Mouse (Mus musculus) midbrain, embryonic 12.5 days (tissue): ENCODE measurements at regions not wholly inside any gene's neighbourhood (a gene's known extent, or its start where the extent isn't known, plus 50 kb on each side); places are given as distances from the start of the nearest gene placed in this dataset.

Source experiments
- ATAC-seq: fragments of 200-750 bp; cut with Nextera tagmentation; 2 replicates; pipeline ENCODE4 v1.8.0; 2017; ENCODE audit warnings: low read depth, moderate TSS enrichment, moderate library complexity; ENCODE audit not compliant: low FRiP score
- H3K27ac ChIP-seq: fragments of 300-500 bp; sonication (generic); replicated peaks from 2 replicates; pipeline ENCODE4 v1.5.1; 2016; ENCODE audit warnings: mild to moderate bottlenecking
- H3K27me3 ChIP-seq: fragments of 300-500 bp; sonication (generic); 2 replicates; pipeline ENCODE4 v1.6.1; 2016; ENCODE audit warnings: mild to moderate bottlenecking
- H3K36me3 ChIP-seq: fragments of 300-500 bp; sonication (generic); 2 replicates; pipeline ENCODE4 v1.6.1; 2016
- H3K4me1 ChIP-seq: fragments of 300-500 bp; sonication (generic); 2 replicates; pipeline ENCODE4 v1.6.1; 2016
- H3K4me2 ChIP-seq: fragments of 300-500 bp; sonication (generic); replicated peaks from 2 replicates; pipeline ENCODE4 v1.6.1; 2016; ENCODE audit warnings: mild to moderate bottlenecking, moderate library complexity
- H3K4me3 ChIP-seq: fragments of 300-500 bp; sonication (generic); 2 replicates; pipeline ENCODE4 v1.5.1; 2016; ENCODE audit warnings: mild to moderate bottlenecking
- H3K9ac ChIP-seq: fragments of 300-500 bp; sonication (generic); replicated peaks from 2 replicates; pipeline ENCODE4 v1.6.1; 2016; ENCODE audit warnings: mild to moderate bottlenecking, moderate library complexity
- H3K9me3 ChIP-seq: fragments of 300-500 bp; sonication (generic); 2 replicates; pipeline ENCODE4 v1.6.1; 2016; ENCODE audit warnings: mild to moderate bottlenecking
- WGBS: fragments of 180-500 bp; shearing (Covaris S2); methylation state at CpG from one replicate; pipeline ENCODE4 v1.1.7; 2016; 5-methylcytosine and 5-hydroxymethylcytosine counted together

DNA sequence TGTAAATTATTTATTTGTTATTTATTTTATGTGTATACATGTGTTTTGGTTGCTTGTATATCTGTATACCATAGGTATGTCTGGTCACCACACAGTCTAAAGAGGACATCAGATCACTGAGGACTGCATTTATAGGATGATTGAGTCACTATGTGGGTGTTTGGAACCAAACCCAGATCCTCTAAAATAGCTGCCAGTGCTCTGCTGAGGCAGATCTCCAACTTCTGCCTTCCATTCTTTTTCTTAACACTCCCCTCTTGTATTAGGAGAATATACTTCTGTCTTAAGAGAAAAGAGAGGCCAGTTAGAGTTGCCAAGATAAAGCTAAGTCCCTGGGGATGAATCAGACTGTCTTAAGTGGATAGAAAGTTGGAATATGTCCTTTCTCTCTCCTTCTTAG is 424.2 kb downstream of the Cntn6 start:
- H3K9me3 ChIP-seq: no peaks in the 10 kb centered on the region
- no peaks in the 10 kb centered on the region for H3K27me3 ChIP-seq
- no peaks in the 10 kb centered on the region for H3K4me1 ChIP-seq
- H3K4me2 ChIP-seq: no peak overlapping the region
- ATAC-seq: no peak
- H3K9ac ChIP-seq: no peak overlapping the region
- H3K36me3 ChIP-seq: no peaks in the 10 kb centered on the region
- H3K4me3 ChIP-seq: no peak overlapping the region
- no peak overlapping the region for H3K27ac ChIP-seq

DNA sequence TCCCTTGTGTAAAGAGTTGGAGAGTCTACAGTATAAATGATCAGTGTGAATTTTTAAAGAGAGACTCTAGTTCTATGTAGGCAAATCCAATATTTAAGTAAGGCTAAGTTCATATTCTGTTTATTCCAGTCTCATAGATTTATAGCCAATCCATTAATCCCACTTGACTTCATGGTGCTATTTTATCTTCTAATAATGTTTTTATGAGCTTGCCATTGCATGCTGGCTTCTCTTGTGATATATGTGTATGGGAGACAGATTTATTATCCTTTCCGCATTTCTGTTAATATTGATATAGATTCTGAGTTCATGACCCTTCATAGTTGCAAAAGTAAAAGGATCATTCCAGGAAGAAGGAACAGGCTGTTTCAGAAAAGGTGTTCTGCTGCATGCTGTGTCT is 430.0 kb downstream of the Cntn6 start:
- Histone ChIP-seq H3K9me3 (no peaks in the 10 kb centered on the region), H3K4me1 (no peaks in the 10 kb centered on the region), H3K36me3 (no peaks in the 10 kb centered on the region), H3K27ac (no peak overlapping the region), H3K4me3 (no peak overlapping the region), H3K4me2 (no peak overlapping the region), H3K27me3 (no peaks in the 10 kb centered on the region), H3K9ac (no peak overlapping the region)
- 84% methylated on average over 1 of the region's 1 CpGs for WGBS
- ATAC-seq: no peak

- no peak overlapping the region for H3K27ac ChIP-seq
- no peak overlapping the region for H3K4me2 ChIP-seq
- H3K27me3 ChIP-seq: no peaks in the 10 kb centered on the region
- H3K36me3 ChIP-seq: no peaks in the 10 kb centered on the region
- no peak overlapping the region for H3K4me3 ChIP-seq
- H3K9me3 ChIP-seq: no peaks in the 10 kb centered on the region
- ATAC-seq: no peak
- H3K4me1 ChIP-seq: no peaks in the 10 kb centered on the region
- H3K9ac ChIP-seq: no peak overlapping the region
Measured at GRCm38 (mm10) chr6:104926088-104926487, 433.5 kb downstream of the Cntn6 start.

DNA sequence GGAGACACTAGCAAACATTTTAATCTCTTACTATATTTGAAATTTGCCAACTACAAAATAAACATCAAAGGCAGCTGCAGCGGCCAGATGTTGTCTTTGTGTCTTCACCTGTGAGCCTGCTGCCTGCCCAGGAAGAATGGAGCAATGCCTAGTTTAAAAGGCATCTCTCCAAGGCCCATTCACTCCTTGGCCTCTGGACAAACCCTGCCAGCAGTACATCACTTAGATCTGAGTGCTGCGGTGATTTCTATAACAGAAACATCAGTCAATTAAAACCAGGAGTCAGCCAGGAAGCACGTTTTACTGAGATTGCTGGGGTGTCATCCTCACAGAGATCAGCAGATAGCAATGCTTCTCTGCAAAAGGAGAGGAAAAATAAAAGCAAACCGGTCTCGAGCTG is 437.7 kb downstream of the Cntn6 start:
- Histone ChIP-seq H3K9me3 (no peaks in the 10 kb centered on the region), H3K27ac (no peak overlapping the region), H3K36me3 (no peaks in the 10 kb centered on the region), H3K4me3 (no peak overlapping the region), H3K27me3 (no peaks in the 10 kb centered on the region), H3K4me1 (no peaks in the 10 kb centered on the region), H3K9ac (no peak overlapping the region), H3K4me2 (no peak overlapping the region)
- 76% methylated on average over 5 of the region's 5 CpGs for WGBS
- no peak for ATAC-seq

DNA sequence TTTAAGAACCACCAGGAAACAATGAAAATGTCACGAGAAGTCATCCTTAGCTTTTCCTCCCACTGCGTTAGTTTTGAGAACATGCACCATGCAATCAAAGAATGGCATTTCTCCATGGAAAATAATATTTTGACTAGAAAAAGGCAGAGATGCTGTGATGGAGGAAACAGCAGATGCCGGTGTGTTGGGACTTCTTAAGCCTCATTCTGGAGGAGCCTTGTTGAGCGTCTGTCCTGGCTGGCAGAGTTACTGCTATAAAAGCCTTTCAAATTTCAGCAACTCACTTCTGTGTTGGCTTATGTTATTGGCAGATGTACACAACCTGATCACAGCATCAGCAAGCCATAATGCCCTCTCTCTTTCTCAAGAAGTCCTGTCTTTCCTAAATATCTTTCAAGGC is 439.6 kb downstream of the Cntn6 start:
- H3K4me2 ChIP-seq: no peak overlapping the region
- no peaks in the 10 kb centered on the region for H3K27me3 ChIP-seq
- 93% methylated on average over 4 of the region's 4 CpGs for whole genome bisulfite sequencing
- H3K9ac ChIP-seq: no peak overlapping the region
- H3K4me1 ChIP-seq: no peaks in the 10 kb centered on the region
- H3K36me3 ChIP-seq: no peaks in the 10 kb centered on the region
- H3K9me3 ChIP-seq: no peaks in the 10 kb centered on the region
- H3K27ac ChIP-seq: no peak overlapping the region
- no peak overlapping the region for H3K4me3 ChIP-seq
- ATAC-seq: no peak

- Histone ChIP-seq H3K36me3 (no peaks in the 10 kb centered on the region), H3K4me3 (no peak overlapping the region), H3K27ac (no peak overlapping the region), H3K4me1 (no peaks in the 10 kb centered on the region), H3K27me3 (no peaks in the 10 kb centered on the region), H3K4me2 (no peak overlapping the region), H3K9ac (no peak overlapping the region), H3K9me3 (no peaks in the 10 kb centered on the region)
- 100% methylated on average over 1 of the region's 1 CpGs for WGBS
- no peak for ATAC-seq
Measured at GRCm38 (mm10) chr6:104939134-104939533, 446.5 kb downstream of the Cntn6 start.

DNA sequence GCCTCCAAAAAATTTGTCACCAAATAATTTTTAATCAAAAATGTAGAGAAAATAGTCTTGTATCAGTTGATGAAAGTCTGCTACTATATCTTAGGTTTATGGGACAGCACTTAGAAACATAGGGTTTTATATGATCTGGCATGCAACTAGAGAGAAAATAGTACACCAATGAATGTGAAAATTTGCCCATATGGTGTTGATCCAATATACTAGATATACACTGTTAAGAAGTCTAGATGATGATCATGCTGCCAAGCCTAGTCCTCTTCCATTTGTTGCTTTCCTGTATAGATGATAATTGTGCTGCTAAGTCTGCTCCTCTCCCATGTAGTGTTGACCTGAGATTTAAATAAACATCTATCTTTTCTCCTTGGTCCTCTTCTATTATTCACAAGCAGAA is 481.9 kb downstream of the Cntn6 start:
- no peak overlapping the region for H3K4me2 ChIP-seq
- H3K27me3 ChIP-seq: no peaks in the 10 kb centered on the region
- no peaks in the 10 kb centered on the region for H3K36me3 ChIP-seq
- no peak overlapping the region for H3K9ac ChIP-seq
- no peak overlapping the region for H3K4me3 ChIP-seq
- no peak for ATAC-seq
- no peak overlapping the region for H3K27ac ChIP-seq
- H3K4me1 ChIP-seq: no peaks in the 10 kb centered on the region
- H3K9me3 ChIP-seq: no peaks in the 10 kb centered on the region

GRCm38 (mm10) chr6:104984144-104984543 is 491.6 kb downstream of the Cntn6 start:
- H3K9me3 ChIP-seq: no peaks in the 10 kb centered on the region
- H3K4me2 ChIP-seq: no peak overlapping the region
- H3K4me1 ChIP-seq: peaks cover 3% of the 10 kb centered on the region; the same call in 1 of the 2 replicates
- H3K9ac ChIP-seq: no peak overlapping the region
- H3K4me3 ChIP-seq: no peak overlapping the region
- H3K27ac ChIP-seq: no peak overlapping the region
- ATAC-seq: peak; percentile 44
- H3K27me3 ChIP-seq: no peaks in the 10 kb centered on the region
- WGBS: 35% methylated on average over 1 of the region's 1 CpGs
- no peaks in the 10 kb centered on the region for H3K36me3 ChIP-seq

DNA sequence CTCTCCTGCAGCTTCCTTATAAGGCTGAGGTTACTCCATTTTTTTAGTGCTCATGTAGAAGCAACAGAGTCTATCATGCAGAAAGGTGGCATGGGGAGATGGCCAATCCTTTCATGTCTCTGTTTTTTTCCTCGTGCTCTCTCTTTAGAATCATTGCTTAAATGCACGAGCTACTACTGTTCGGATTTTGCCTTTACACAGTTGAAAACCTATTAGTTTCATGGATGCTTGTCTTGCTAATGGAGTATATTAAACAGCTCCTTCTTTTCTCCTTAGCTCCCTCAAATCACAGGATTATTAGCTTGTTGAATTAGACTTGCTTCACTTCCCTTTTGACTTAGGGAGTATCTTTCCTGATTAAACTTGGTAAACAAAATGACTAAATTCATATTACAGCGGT is 497.3 kb downstream of the Cntn6 start:
- no peaks in the 10 kb centered on the region for H3K9me3 ChIP-seq
- no peak overlapping the region for H3K9ac ChIP-seq
- no peak overlapping the region for H3K4me3 ChIP-seq
- no peak for ATAC-seq
- 0 out of 2 replicates have a peak, but pooled peaks cover under 1% of the 10 kb centered on the region for H3K4me1 ChIP-seq
- no peaks in the 10 kb centered on the region for H3K36me3 ChIP-seq
- H3K27ac ChIP-seq: no peak overlapping the region
- no peaks in the 10 kb centered on the region for H3K27me3 ChIP-seq
- no peak overlapping the region for H3K4me2 ChIP-seq
- WGBS: 72% methylated on average over 4 of the region's 4 CpGs

GRCm38 (mm10) chr6:104990366-104990765 is 497.8 kb downstream of the Cntn6 start:
- Histone ChIP-seq H3K4me1 (no peaks in the 10 kb centered on the region), H3K9me3 (no peaks in the 10 kb centered on the region), H3K9ac (no peak overlapping the region), H3K27ac (no peak overlapping the region), H3K36me3 (no peaks in the 10 kb centered on the region), H3K4me2 (no peak overlapping the region), H3K27me3 (no peaks in the 10 kb centered on the region), H3K4me3 (no peak overlapping the region)
- ATAC-seq: no peak
- WGBS: 79% methylated on average over 2 of the region's 2 CpGs

GRCm38 (mm10) chr6:104999601-105000000 is 507.0 kb downstream of the Cntn6 start:
- H3K4me3 ChIP-seq: no peak overlapping the region
- no peaks in the 10 kb centered on the region for H3K27me3 ChIP-seq
- no peaks in the 10 kb centered on the region for H3K9me3 ChIP-seq
- WGBS: 91% methylated on average over 1 of the region's 1 CpGs
- ATAC-seq: no peak
- H3K9ac ChIP-seq: no peak overlapping the region
- no peaks in the 10 kb centered on the region for H3K4me1 ChIP-seq
- H3K36me3 ChIP-seq: no peaks in the 10 kb centered on the region
- no peak overlapping the region for H3K4me2 ChIP-seq
- no peak overlapping the region for H3K27ac ChIP-seq

DNA sequence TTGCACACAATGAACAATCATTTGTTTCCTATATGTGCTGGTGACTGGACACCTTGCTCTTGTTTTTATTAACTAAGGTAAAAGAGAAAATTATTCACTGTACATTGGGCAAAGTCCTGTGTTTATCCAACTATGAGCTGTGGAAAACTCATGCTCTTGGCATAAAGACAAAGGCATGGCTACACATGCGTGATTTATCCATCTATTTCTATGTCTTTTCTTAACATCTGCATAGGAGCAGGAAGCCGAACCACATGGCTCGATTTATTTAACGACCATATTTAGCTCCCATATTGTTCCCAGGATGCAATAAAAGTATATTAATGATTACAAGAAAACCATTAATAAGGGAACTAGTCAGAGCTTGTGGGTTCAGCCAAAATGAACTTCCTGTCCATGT is 528.1 kb downstream of the Cntn6 start:
- no peak overlapping the region for H3K4me3 ChIP-seq
- H3K36me3 ChIP-seq: no peaks in the 10 kb centered on the region
- H3K27me3 ChIP-seq: no peaks in the 10 kb centered on the region
- no peak overlapping the region for H3K4me2 ChIP-seq
- no peaks in the 10 kb centered on the region for H3K9me3 ChIP-seq
- WGBS: 86% methylated on average over 4 of the region's 4 CpGs
- no peak overlapping the region for H3K9ac ChIP-seq
- H3K27ac ChIP-seq: no peak overlapping the region
- ATAC-seq: no peak
- no peaks in the 10 kb centered on the region for H3K4me1 ChIP-seq

GRCm38 (mm10) chr6:105021174-105021573 is 528.6 kb downstream of the Cntn6 start:
- ATAC-seq: no peak
- Histone ChIP-seq H3K36me3 (no peaks in the 10 kb centered on the region), H3K4me1 (no peaks in the 10 kb centered on the region), H3K9me3 (no peaks in the 10 kb centered on the region), H3K4me2 (no peak overlapping the region), H3K27ac (no peak overlapping the region), H3K4me3 (no peak overlapping the region), H3K27me3 (no peaks in the 10 kb centered on the region), H3K9ac (no peak overlapping the region)
- 66% methylated on average over 4 of the region's 4 CpGs for WGBS
